ENCODE assay signal across 8 mouse cellular contexts in genomic region chr1:89580999-89581765, GRCm38 (mm10).
A peak's percentile ranks its signal among the peaks of the same experiment; 100 is the strongest.
DNase-seq lines count a peak whose midpoint lies in the region; ATAC-seq and TF ChIP-seq lines count a peak whose summit lies in the region.

No protein-coding gene starts in this region.

- DNase-seq in urinary bladder, adult 2 months (ENCODE audit: low spot score) = peak; percentile 54
- no peak for DNase-seq in urinary bladder, postnatal 10 days (ENCODE audit: low spot score)
- peak; percentile 49 for DNase-seq in embryo, embryonic 11.5 days (ENCODE audit: low read depth, low spot score)
- DNase-seq in heart, adult 2 months = peak; percentile 77 to 83
- DNase-seq in kidney, adult 8-10 months = peak; percentile 17 to 39
- DNase-seq in lung, adult 2 months = peak; percentile 49

- no peak for TF ChIP-seq POLR2A in heart, adult 2 months (IDR thresholded peaks at IDR 0.05; ENCODE audit: insufficient read depth, low read depth, low read length)
- no peak for TF ChIP-seq POLR2A in lung, adult 2 months (IDR thresholded peaks at IDR 0.05; ENCODE audit: borderline replicate concordance, extremely low read depth, low read depth, low read length)
- TF ChIP-seq POLR2A in olfactory bulb, adult 2 months (IDR thresholded peaks at IDR 0.05; ENCODE audit: insufficient read depth, low read depth, low read length) = no peak

- H3K79me2 ChIP-seq in heart, adult 2 months (replicated peaks; ENCODE audit: control insufficient read depth, insufficient read depth, low read length) = peaks cover 2% of the 10 kb centered on the region; the same call in 1 of the 2 replicates

- WGBS in heart, adult 2 months = 2% methylated on average over 95 of the region's 95 CpGs
- 4% methylated on average over 95 of the region's 95 CpGs for WGBS in lung, adult 2 months
- under 1% methylated on average over 94 of the region's 95 CpGs for WGBS in olfactory bulb, adult 2 months

- peak overlapping the region; percentile 68 for H3K4me3 ChIP-seq in heart, adult 2 months
- peak overlapping the region; percentile 57 for H3K4me3 ChIP-seq in lung, adult 2 months (replicated peaks; ENCODE audit: extremely low read depth, low read depth, low read length)
- H3K4me3 ChIP-seq in olfactory bulb, adult 2 months (ENCODE audit: insufficient read depth, low read depth, low read length) = peak overlapping the region; percentile 77

- no peak for ATAC-seq in CD4-positive, CD25-positive, alpha-beta regulatory T cell, adult 4 months

- H3K9ac ChIP-seq in heart, adult 2 months (ENCODE audit: low read depth, low read length) = peak overlapping the region; percentile 82

- H3K27me3 ChIP-seq in heart, adult 2 months (ENCODE audit: control insufficient read depth, insufficient read depth, low read length) = no peaks in the 10 kb centered on the region

- 0 out of 2 replicates have a peak, but pooled peaks have one; percentile 37 for TF ChIP-seq EP300 in heart, adult 2 months (IDR thresholded peaks at IDR 0.05; ENCODE audit: insufficient read depth, low read depth, low read length)

- TF ChIP-seq CTCF in heart, adult 2 months (IDR thresholded peaks at IDR 0.05) = peak; percentile 85
- TF ChIP-seq CTCF in lung, adult 2 months (IDR thresholded peaks at IDR 0.05; ENCODE audit: insufficient read depth, low read length) = peak; percentile 34; the same call in 1 of the 2 replicates
- TF ChIP-seq CTCF in olfactory bulb, adult 2 months (IDR thresholded peaks at IDR 0.05; ENCODE audit: insufficient read depth, low read depth, low read length) = peak; percentile 8; the same call in 1 of the 2 replicates

- peaks cover 15% of the 10 kb centered on the region for H3K4me1 ChIP-seq in heart, adult 2 months (ENCODE audit: control insufficient read depth, insufficient read depth, low read length)
- H3K4me1 ChIP-seq in lung, adult 2 months (ENCODE audit: control insufficient read depth, insufficient read depth, low read length) = peaks cover 13% of the 10 kb centered on the region
- peaks cover 26% of the 10 kb centered on the region for H3K4me1 ChIP-seq in olfactory bulb, adult 2 months (ENCODE audit: control insufficient read depth, insufficient read depth, low read length)

- peaks cover 5% of the 10 kb centered on the region; the same call in 1 of the 2 replicates for H3K36me3 ChIP-seq in heart, adult 2 months (ENCODE audit: control insufficient read depth, insufficient read depth, low read length)

- H3K27ac ChIP-seq in heart, adult 2 months = peak overlapping the region; percentile 56
- H3K27ac ChIP-seq in olfactory bulb, adult 2 months (ENCODE audit: insufficient read depth, low read depth, low read length) = no peak overlapping the region

- intact Hi-C loops in heart, adult 2 months (cut with DNase I) = loop anchor here (1.0 to 5.0 kb wide), 4 partner anchors 14 to 56 kb away; no protein-coding TSS in a partner anchor

Comparison
In these comparisons a context has a peak if more than half of its experiments do, and no peak if none do; other contexts are left out.
1. CTCF ChIP-seq: peak in every context shown above with its lines; median percentile 85 in heart, adult 2 months; 34 in lung, adult 2 months; 8 in olfactory bulb, adult 2 months.